Mouse (Mus musculus) forebrain, embryonic 13.5 days (tissue): ENCODE measurements around the gene Cyp4f16. TPM values are rescaled to one million over a fixed set of nuclear protein-coding genes. Genes with fewer than 3 reads are reported as not detected.
"Not testable (repeated sequence)": the region's sequence is repeated elsewhere in the genome, so short reads cannot be mapped to it uniquely, and the experiment has no call there.

Experiments
- ATAC-seq: fragments of 200-750 bp; cut with Nextera tagmentation; 2 replicates; pipeline ENCODE4 v1.8.0; 2017
- H3K27ac ChIP-seq: fragments of 300-500 bp; sonication (generic); 2 replicates; pipeline ENCODE4 v1.5.1; 2015; ENCODE audit warnings: inconsistent platforms, mild to moderate bottlenecking, moderate library complexity
- H3K27me3 ChIP-seq: fragments of 300-500 bp; sonication (generic); 2 replicates; pipeline ENCODE4 v1.6.1; 2015; ENCODE audit warnings: mild to moderate bottlenecking, inconsistent platforms
- H3K36me3 ChIP-seq: fragments of 300-500 bp; sonication (generic); 2 replicates; pipeline ENCODE4 v1.6.1; 2015; ENCODE audit warnings: mild to moderate bottlenecking, inconsistent platforms; ENCODE audit not compliant: poor library complexity, severe bottlenecking
- H3K4me1 ChIP-seq: fragments of 300-500 bp; sonication (generic); 2 replicates; pipeline ENCODE4 v1.6.1; 2015; ENCODE audit warnings: inconsistent platforms
- H3K4me2 ChIP-seq: fragments of 300-500 bp; sonication (generic); 2 replicates; pipeline ENCODE4 v1.6.1; 2015; ENCODE audit warnings: inconsistent platforms, mild to moderate bottlenecking, moderate library complexity
- H3K4me3 ChIP-seq: fragments of 300-500 bp; sonication (generic); 2 replicates; pipeline ENCODE4 v1.5.1; 2015; ENCODE audit warnings: mild to moderate bottlenecking, inconsistent platforms
- H3K9ac ChIP-seq: fragments of 300-500 bp; sonication (generic); 2 replicates; pipeline ENCODE4 v1.6.1; 2015; ENCODE audit warnings: mild to moderate bottlenecking, inconsistent platforms
- H3K9me3 ChIP-seq: fragments of 300-500 bp; sonication (generic); replicated peaks from 2 replicates; pipeline ENCODE4 v1.6.1; 2016; ENCODE audit warnings: inconsistent platforms
- WGBS: fragments of 180-500 bp; shearing (Covaris S2); methylation state at CpG from one replicate; pipeline ENCODE4 v1.1.7; 2015; 5-methylcytosine and 5-hydroxymethylcytosine counted together
- polyA plus RNA-seq: library from polyadenylated mRNA; unstranded; fragments of >200 nt; fragmentation: Nextera tagmentation; extraction: Ambion mirVana; gene quantifications from 2 replicates; pipeline ENCODE4 v1.2.1, GENCODE M21; 2015

The Cyp4f16 gene
- polyA plus RNA-seq: 21.1 and 21.4 TPM in 2 replicates

DNA sequence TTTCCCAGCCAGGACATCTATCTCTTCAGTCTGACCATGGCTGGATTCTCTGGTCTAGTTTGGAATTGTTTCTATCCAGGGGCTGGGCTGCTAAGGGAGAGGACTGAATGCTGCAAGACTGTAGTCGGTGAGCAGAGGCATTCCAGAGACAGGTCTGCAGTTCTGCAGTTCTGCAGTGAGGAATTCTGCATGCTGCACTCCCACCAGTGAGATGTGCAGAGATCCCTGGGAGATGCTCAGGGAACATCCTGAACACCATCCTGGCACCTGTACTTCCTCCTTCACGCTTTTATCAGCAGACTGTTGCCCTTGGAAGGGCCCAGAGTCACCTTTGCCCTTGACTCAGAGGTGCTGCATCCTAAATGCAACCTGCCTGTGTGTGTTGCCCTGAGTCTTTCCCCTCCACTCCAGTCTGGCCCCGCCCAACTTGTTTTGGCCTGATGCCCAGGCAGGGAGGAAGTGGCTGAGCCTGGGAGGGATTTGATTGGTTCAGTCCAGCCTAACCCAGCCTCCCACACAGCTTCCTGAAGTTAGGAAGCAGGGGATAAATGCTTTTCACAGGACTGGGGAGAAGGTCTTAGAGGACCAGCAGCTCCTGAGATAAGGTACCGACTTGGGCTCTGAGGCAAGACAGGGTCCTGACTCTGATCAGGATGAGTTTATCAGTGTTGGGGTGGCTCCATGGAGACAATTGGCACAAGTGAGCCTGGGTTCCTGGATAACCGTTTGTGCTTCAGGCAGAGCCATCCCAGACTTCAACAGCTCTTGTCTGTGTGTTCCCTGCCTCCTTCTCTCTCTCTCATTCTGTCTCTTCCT, at the start of gene Cyp4f16:
Gene Cyp4f16, plus strand, starts transcription at position 508 of the 816 bp plus-strand sequence.
- H3K36me3 ChIP-seq, H3K9me3 ChIP-seq, H3K27ac ChIP-seq, H3K4me1 ChIP-seq, H3K27me3 ChIP-seq: not testable (repeated sequence)
- ATAC-seq: peak; percentile 97
- Histone ChIP-seq H3K4me2 (peak within 1 kb of the TSS; percentile 63), H3K9ac (peak within 1 kb of the TSS; percentile 60), H3K4me3 (peak within 1 kb of the TSS; percentile 41)
- 11% methylated on average over 5 of the region's 5 CpGs for WGBS

DNA sequence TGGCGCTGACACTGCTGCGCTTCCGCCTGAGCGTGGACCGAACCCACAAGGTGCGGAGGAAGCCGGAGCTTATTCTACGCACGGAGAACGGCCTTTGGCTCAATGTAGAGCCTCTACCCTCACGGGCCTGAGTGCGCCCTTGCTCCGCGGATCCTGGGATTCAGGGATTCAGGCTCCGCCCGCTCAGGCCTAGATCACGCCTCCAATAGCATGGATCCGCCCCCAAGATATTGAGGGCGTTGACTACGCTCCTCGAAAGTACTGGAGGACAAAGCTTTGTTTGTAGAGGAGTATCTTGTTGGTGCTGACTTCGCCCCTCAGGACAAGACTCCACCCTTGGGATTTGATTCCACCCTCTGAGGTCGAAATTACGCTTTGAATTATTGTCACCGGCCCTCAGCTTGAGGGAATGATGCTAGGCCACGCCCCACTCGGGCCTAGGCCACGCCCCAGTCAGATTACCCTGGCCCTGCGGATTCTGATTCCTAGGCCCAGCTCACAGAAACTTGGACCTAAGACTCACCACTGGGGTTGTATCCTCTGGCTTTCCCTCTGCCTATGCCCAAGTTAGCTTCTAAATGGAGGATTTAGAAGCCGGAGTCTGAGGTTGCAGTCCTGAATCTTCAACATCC, 43.9 kb upstream of the Cyp4f16 start:
- Histone ChIP-seq H3K27me3 (peaks cover 10% of the 10 kb centered on the region; the same call in 1 of the 2 replicates), H3K4me1 (0 out of 2 replicates have a peak, but pooled peaks cover 4% of the 10 kb centered on the region), H3K9me3 (peaks cover 9% of the 10 kb centered on the region; the same call in 1 of the 2 replicates), H3K9ac (peak overlapping the region; percentile 43; the same call in 1 of the 2 replicates), H3K27ac (no peak overlapping the region), H3K4me2 (peak overlapping the region; percentile 58), H3K4me3 (peak overlapping the region; percentile 32), H3K36me3 (no peaks in the 10 kb centered on the region)
- 0 out of 2 replicates have a peak, but pooled peaks have one; percentile 68 for ATAC-seq
- 8% methylated on average over 30 of the region's 30 CpGs for WGBS

DNA sequence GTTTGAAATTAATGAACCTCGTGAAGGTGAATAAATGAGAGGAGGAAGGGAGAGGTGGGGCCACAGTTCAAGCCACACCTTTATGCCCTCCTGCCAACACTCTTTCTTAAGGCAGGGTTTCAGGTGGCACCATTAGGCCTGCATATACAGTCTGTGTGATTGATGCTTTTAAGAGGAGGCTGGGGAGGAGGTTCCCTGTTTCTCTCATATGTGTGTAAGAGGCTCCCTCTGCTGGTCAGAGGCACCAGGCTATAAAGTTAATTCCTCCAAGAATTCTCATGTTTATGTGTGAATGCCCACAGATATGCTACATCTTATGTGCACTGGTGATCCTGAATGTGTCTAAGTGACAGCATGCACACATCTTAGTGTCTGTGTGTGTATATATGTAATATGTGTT, 41.8 kb upstream of the Cyp4f16 start:
- Histone ChIP-seq H3K9me3 (peaks cover 9% of the 10 kb centered on the region; the same call in 1 of the 2 replicates), H3K9ac (no peak overlapping the region), H3K4me1 (0 out of 2 replicates have a peak, but pooled peaks cover 4% of the 10 kb centered on the region), H3K36me3 (no peaks in the 10 kb centered on the region), H3K4me3 (no peak overlapping the region), H3K4me2 (no peak overlapping the region), H3K27ac (no peak overlapping the region), H3K27me3 (peaks cover 10% of the 10 kb centered on the region; the same call in 1 of the 2 replicates)
- WGBS: 86% methylated on average over 1 of the region's 1 CpGs
- peak; percentile 67; the same call in 1 of the 2 replicates for ATAC-seq

DNA sequence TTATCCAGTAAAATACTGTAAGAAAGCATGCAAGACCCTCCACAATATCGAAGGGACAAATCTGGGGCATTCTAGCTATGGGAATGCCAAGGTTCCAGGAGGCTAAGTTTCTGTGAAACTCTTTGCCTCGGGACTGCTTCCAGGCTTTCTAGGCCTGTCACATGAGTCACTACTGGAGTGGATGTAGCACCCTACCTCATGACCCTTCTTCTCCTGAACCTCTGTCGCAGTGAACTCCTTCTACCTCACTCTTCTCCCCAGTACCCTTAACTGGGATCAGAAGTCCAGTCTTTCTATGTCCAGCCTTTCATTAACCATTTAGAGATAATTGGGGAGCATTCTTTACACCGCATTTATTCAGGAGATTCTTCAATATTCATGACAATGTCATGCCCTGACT, 35.8 kb upstream of the Cyp4f16 start:
- not testable (repeated sequence) for H3K4me3 ChIP-seq, H3K36me3 ChIP-seq, H3K27me3 ChIP-seq, H3K9me3 ChIP-seq, H3K27ac ChIP-seq, ATAC-seq, H3K9ac ChIP-seq, H3K4me1 ChIP-seq, H3K4me2 ChIP-seq
- WGBS: 81% methylated on average over 4 of the region's 4 CpGs

DNA sequence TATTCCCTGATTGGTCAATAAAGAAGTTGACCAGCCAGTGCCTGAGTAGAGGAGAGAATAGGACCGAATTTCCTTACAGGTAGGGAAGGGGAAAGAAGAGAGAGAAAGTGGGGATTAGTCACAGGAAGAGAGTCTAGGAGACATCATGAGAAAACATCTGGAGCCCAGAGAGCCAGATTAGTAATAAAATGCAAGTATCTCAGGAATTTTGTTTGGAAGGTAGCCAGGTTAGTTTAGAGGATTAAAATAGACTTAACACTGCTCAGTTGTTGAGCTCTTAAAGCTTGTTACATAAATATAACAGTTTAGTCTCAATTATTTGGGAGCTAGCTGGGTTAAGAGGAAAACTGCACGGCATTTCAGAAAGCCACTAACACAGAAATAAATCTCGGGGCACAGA, 35.3 kb upstream of the Cyp4f16 start:
- ATAC-seq: no peak
- Histone ChIP-seq H3K4me1 (peaks cover 6% of the 10 kb centered on the region; the same call in 1 of the 2 replicates), H3K9me3 (peaks cover 1% of the 10 kb centered on the region; the same call in 1 of the 2 replicates), H3K4me3 (no peak overlapping the region), H3K27ac (no peak overlapping the region), H3K9ac (no peak overlapping the region), H3K27me3 (no peaks in the 10 kb centered on the region), H3K36me3 (no peaks in the 10 kb centered on the region), H3K4me2 (no peak overlapping the region)
- 64% methylated on average over 3 of the region's 3 CpGs for WGBS

DNA sequence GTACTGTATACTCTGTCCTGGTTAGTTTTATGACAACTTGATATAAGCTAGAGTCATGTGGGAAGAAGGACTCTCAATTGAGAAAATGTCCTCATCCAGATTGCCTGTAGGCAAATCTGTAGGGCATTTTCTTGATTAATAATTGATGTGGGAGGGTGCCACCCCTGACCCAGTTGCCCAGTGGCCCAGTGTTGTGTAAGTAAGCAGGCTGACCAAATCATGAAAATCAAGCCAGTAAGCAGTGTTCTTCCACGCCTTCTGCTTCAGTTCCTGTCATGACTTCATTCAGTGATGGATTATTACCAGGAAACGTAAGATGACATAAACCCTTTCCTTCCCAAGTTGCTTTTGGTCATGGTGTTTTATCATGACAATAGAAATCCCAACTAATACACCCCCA, 33.2 kb upstream of the Cyp4f16 start:
- H3K27ac ChIP-seq: no peak overlapping the region
- no peaks in the 10 kb centered on the region for H3K36me3 ChIP-seq
- WGBS: 83% methylated on average over 2 of the region's 2 CpGs
- H3K9ac ChIP-seq: no peak overlapping the region
- no peak overlapping the region for H3K4me3 ChIP-seq
- no peak overlapping the region for H3K4me2 ChIP-seq
- H3K9me3 ChIP-seq: no peaks in the 10 kb centered on the region
- no peaks in the 10 kb centered on the region for H3K27me3 ChIP-seq
- ATAC-seq: no peak
- H3K4me1 ChIP-seq: peaks cover 15% of the 10 kb centered on the region

DNA sequence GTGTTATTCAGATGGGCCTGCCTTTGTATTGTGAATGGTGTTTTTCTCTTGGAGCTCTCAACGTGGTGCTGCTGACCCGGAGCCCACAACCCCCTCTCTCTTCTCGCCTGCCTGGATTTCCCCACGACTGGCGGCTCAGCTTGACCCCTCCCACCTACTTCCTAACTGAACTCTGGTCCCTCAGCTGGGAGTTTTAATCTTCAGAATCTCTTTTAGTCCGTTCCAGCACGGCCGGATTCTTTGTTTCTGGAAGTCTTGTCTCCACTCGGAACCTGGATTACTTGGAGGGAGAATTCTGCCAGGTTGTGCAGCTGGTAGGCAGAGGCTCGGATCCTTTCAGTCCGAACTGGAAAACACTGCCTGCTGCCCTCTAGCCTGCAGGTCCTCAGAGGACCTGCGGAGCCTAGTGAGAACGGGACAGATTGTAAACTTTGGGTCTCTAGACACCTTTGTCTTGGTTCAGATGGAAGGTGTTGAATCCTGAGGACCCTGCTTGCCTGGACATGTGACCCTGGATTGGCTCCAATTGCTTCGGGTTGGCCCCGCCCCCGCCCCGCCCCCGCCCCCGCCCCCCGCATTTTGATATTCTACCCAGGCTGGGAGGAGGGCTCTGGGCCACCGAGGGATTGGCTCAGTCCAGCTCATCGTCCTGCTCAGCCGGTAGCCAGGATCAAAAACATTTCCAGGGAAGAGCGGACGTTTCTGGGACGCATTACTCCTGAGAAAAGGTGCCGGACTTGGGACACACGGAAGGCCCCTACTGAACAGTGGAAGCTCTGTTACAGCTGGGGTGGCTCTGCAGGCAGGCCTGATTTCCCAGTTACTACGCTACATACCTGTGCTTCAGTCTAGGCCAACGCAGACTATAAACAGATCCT, 30.3 kb upstream of the Cyp4f16 start, which contains the start of gene Cyp4f17:
Gene Cyp4f17, plus strand, starts transcription at position 200 of the 878 bp plus-strand sequence.
- no peaks in the 10 kb centered on the region for H3K27me3 ChIP-seq
- WGBS: 2% methylated on average over 30 of the region's 30 CpGs
- H3K4me2 ChIP-seq: peak within 1 kb of the TSS; percentile 62
- peak within 1 kb of the TSS; percentile 42 for H3K4me3 ChIP-seq
- peak within 1 kb of the TSS; percentile 48 for H3K27ac ChIP-seq
- no peaks in the 10 kb centered on the region for H3K9me3 ChIP-seq
- H3K4me1 ChIP-seq: peaks cover 15% of the 10 kb centered on the region
- peak; percentile 90 for ATAC-seq
- no peaks in the 10 kb centered on the region for H3K36me3 ChIP-seq
- peak within 1 kb of the TSS; percentile 70 for H3K9ac ChIP-seq

DNA sequence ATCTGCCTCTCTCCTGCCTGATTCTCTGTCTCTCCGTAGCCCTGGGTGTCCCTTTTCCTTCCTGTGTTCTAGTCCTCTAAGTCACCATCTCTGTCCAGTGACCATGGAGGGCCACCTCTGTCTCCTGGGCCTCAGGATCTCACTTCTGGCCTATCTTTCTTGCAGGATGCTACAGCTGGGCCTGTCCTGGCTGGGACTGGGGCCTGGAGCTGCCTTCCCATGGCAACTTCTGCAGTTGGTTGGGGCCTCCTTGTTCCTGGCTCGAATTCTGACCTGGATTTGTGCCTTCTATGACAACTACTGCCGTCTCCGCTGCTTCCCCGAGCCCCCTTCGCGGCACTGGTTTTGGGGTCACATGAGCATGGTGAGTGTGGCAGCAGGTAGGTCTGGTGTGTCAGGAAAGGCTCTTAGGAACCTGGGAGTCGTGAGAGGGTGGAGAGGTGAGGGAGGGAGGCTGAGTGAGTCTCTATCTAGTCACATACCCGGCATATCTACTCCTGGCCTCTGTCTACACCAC, 29.6 kb upstream of the Cyp4f16 start:
- H3K9me3 ChIP-seq: no peaks in the 10 kb centered on the region
- peaks cover 15% of the 10 kb centered on the region for H3K4me1 ChIP-seq
- H3K9ac ChIP-seq: peak overlapping the region; percentile 70
- WGBS: 31% methylated on average over 9 of the region's 9 CpGs
- H3K4me2 ChIP-seq: peak overlapping the region; percentile 62
- H3K27ac ChIP-seq: peak overlapping the region; percentile 48; the same call in 1 of the 2 replicates
- H3K36me3 ChIP-seq: no peaks in the 10 kb centered on the region
- ATAC-seq: no peak; the same call in 1 of the 2 replicates
- peak overlapping the region; percentile 42 for H3K4me3 ChIP-seq
- H3K27me3 ChIP-seq: no peaks in the 10 kb centered on the region

DNA sequence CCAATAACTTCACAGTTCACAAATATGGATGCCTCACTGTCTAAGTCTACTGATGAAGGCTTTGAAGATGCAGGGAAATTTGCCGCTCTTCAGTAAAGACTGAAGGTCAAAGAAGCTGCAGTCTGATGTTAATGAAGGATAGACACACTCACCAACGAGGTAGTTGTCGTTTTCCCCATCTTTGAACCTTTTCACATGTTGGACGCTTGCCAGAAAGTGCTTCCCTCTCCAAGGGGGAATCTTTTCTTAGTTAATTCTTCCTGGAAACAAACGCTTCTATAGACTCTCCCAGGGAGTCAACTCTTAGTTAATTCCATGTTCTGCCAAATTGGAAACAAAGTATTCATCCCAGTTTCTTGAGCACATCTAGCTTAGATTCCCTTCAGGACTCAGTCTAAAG, 20.2 kb upstream of the Cyp4f16 start:
- H3K4me1 ChIP-seq: no peaks in the 10 kb centered on the region
- 59% methylated on average over 5 of the region's 5 CpGs for WGBS
- ATAC-seq: no peak
- H3K4me2 ChIP-seq: no peak overlapping the region
- H3K27ac ChIP-seq: no peak overlapping the region
- H3K36me3 ChIP-seq: peaks cover 2% of the 10 kb centered on the region; the same call in 1 of the 2 replicates
- H3K27me3 ChIP-seq: no peaks in the 10 kb centered on the region
- H3K9ac ChIP-seq: no peak overlapping the region
- no peaks in the 10 kb centered on the region for H3K9me3 ChIP-seq
- H3K4me3 ChIP-seq: no peak overlapping the region

DNA sequence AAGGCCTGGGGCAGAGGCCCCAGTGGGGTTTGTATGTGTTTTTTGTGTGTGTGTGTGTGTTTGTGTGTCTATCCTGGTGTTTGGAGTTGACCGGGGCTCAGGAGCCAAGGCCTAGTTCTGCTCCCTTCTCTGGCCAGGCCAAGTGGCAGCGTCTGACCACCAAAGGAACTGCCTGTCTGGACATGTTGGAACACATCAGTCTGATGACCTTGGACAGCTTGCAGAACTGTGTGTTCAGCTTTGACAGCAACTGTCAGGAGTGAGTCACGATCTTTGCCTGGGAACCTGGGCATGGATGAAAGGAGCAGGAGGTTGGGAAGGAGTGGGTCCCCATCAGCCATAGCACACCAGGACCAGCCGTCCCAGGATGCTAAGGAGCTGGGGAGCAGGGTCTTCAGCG, 14.4 kb upstream of the Cyp4f16 start:
- Histone ChIP-seq H3K9ac (no peak overlapping the region), H3K36me3 (peaks cover 21% of the 10 kb centered on the region), H3K27ac (no peak overlapping the region), H3K27me3 (no peaks in the 10 kb centered on the region), H3K4me2 (no peak overlapping the region), H3K4me3 (no peak overlapping the region), H3K4me1 (no peaks in the 10 kb centered on the region), H3K9me3 (no peaks in the 10 kb centered on the region)
- WGBS: 83% methylated on average over 5 of the region's 5 CpGs
- ATAC-seq: no peak

DNA sequence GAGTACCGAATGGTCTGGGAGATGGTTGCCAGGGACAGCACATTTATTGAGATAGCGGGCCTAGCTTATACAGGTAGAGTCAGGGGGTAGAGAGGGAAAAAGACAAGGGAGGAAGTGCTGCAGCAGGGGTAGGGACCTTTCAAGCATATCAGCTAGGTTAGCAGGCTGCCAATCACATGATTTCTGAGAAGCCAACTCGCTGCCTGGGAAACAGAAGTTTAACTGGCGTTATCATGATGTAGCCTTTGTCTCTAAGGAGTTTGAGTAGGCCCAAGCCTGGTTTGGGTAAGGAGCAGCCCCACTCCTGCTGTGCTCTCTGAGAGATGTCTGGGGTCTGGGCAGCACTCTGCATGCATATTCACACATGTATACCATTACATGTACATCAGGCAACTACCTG, 14.0 kb upstream of the Cyp4f16 start:
- no peak overlapping the region for H3K27ac ChIP-seq
- peaks cover 21% of the 10 kb centered on the region for H3K36me3 ChIP-seq
- H3K9me3 ChIP-seq: no peaks in the 10 kb centered on the region
- no peaks in the 10 kb centered on the region for H3K4me1 ChIP-seq
- no peaks in the 10 kb centered on the region for H3K27me3 ChIP-seq
- no peak for ATAC-seq
- H3K9ac ChIP-seq: no peak overlapping the region
- WGBS: 88% methylated on average over 4 of the region's 4 CpGs
- H3K4me2 ChIP-seq: no peak overlapping the region
- no peak overlapping the region for H3K4me3 ChIP-seq
